Comparison of ENCODE assay signal across 26 mouse cellular contexts in genomic region chr14:13190801-13191200, GRCm38 (mm10).
"Had no signal": no experiment of that assay in that cellular context is flagged by ENCODE, and none has a peak within 500 bp of the region (broad histone marks: within the 10 kb centered on the region; RNA-seq: fewer than 3 reads in every experiment).

No protein-coding gene starts in this region.

- H3K4me2 ChIP-seq: heart, embryonic 12.5 days; hindbrain, embryonic 13.5 days; hindbrain, embryonic 15.5 days; intestine, embryonic 15.5 days; limb, embryonic 13.5 days; liver, embryonic 11.5 days; liver, embryonic 13.5 days; liver, embryonic 15.5 days had no signal

- H3K27me3 ChIP-seq: heart, embryonic 12.5 days; hindbrain, embryonic 13.5 days; hindbrain, embryonic 15.5 days; intestine, embryonic 15.5 days; limb, embryonic 13.5 days; liver, embryonic 13.5 days; liver, embryonic 15.5 days had no signal

- H3K36me3 ChIP-seq: heart, embryonic 10.5 days; heart, embryonic 12.5 days; hindbrain, embryonic 10.5 days; hindbrain, embryonic 13.5 days; hindbrain, embryonic 15.5 days; intestine, embryonic 15.5 days; limb, embryonic 13.5 days; liver, embryonic 13.5 days; liver, embryonic 15.5 days had no signal

- H3K9me3 ChIP-seq: heart, embryonic 10.5 days; heart, embryonic 12.5 days; hindbrain, embryonic 10.5 days; hindbrain, embryonic 13.5 days; hindbrain, embryonic 15.5 days; intestine, embryonic 15.5 days; limb, embryonic 13.5 days; liver, embryonic 13.5 days; liver, embryonic 15.5 days had no signal

- H3K9ac ChIP-seq: heart, embryonic 12.5 days; hindbrain, embryonic 13.5 days; hindbrain, embryonic 15.5 days; intestine, embryonic 15.5 days; limb, embryonic 13.5 days; liver, embryonic 13.5 days; liver, embryonic 15.5 days had no signal

- H3K27ac ChIP-seq: gastrocnemius, adult 2 months; heart, embryonic 10.5 days; hindbrain, embryonic 10.5 days; hindbrain, embryonic 13.5 days; hindbrain, embryonic 15.5 days; intestine, embryonic 15.5 days; layer of hippocampus, adult 2 months; left cerebral cortex, adult 2 months; limb, embryonic 13.5 days; liver, embryonic 13.5 days; liver, embryonic 15.5 days had no signal

- H3K4me3 ChIP-seq: gastrocnemius, adult 2 months; heart, embryonic 10.5 days; heart, embryonic 12.5 days; hindbrain, embryonic 10.5 days; hindbrain, embryonic 13.5 days; hindbrain, embryonic 15.5 days; intestine, embryonic 15.5 days; layer of hippocampus, adult 2 months; left cerebral cortex, adult 2 months; limb, embryonic 13.5 days; liver, embryonic 13.5 days; liver, embryonic 15.5 days had no signal

- H3K4me1 ChIP-seq: heart, embryonic 10.5 days; heart, embryonic 12.5 days; hindbrain, embryonic 10.5 days; hindbrain, embryonic 13.5 days; hindbrain, embryonic 15.5 days; intestine, embryonic 15.5 days; limb, embryonic 13.5 days; liver, embryonic 13.5 days; liver, embryonic 15.5 days had no signal

- DNase-seq: gastrocnemius, adult 2 months; gastrocnemius, postnatal 10 days; gastrocnemius, postnatal 25 days; heart, adult 18-20 months; heart, postnatal 10 days; heart, postnatal 4 days; kidney, adult 18-20 months; kidney, adult 8-10 months; kidney, postnatal 10 days; kidney, postnatal 25 days; kidney, postnatal 4 days; liver; liver, embryonic 13.5 days had no signal

- ATAC-seq: inflammation-experienced regulatory T-cells, adult 6 months; intestine, embryonic 15.5 days; intestine, postnatal 0 days had no signal
